Mouse (Mus musculus): Measurements from ENCODE around the gene Ddost. TPM values are rescaled to one million over a fixed set of nuclear protein-coding genes. Genes with fewer than 3 reads are reported as not detected.
"Not testable (repeated sequence)": the region's sequence is repeated elsewhere in the genome, so short reads cannot be mapped to it uniquely, and the experiment has no call there.

Gene Ddost
- total RNA-seq, 1 experiment from 2014 or later, result 107 TPM

GRCm38 (mm10) chr4:138310311-138310910, 5.9 kb downstream of the Ddost start:
- ATAC-seq (replicated peaks; ENCODE audit: low read depth, poor library complexity, severe bottlenecking), result no peak

- ATAC-seq (replicated peaks; ENCODE audit: low read depth, poor library complexity, severe bottlenecking), result no peak; the same call in 1 of the 2 replicates
Observed at GRCm38 (mm10) chr4:138311595-138311994, 7.1 kb downstream of the Ddost start.

DNA sequence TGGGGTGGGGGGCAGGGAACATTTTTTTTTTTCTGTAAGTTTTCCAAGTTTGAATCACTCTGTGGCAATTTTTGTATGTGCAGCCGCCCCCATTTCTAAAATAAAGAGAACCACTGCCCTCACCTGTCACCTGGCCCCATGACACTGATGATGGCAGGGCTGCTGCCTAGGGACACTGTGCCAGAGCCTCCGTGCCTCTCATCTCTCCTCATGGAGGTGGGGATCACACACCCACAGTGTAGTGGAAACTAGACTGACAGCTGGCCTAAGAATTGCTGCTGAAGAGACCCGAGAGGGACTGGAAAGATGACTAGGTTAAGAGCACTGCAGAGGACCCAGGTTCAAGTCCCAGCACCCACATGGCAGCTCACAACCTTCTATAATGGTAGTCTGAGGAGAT, 7.6 kb downstream of the Ddost start:
- no peak for ATAC-seq (replicated peaks; ENCODE audit: low read depth, poor library complexity, severe bottlenecking)

DNA sequence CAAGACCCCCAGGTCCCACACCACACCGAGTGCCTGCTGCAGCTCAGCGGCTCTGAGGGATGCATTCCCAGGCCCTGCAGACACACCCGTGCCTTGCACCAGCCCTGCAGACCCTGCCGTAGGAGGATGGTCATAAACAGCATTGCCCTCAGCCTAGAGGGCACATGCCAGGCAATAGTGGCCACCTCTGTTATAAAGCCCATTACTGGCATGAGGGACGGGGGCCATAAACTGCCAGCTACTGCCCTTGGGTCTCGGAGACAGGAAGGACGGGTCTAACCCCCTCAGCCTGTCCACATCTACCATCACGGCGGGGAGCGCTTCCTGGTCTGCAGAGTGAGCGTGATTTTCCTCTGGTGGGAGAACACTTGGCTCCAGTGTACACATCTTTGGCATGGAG, 8.5 kb downstream of the Ddost start:
- no peak for ATAC-seq (replicated peaks; ENCODE audit: low read depth, poor library complexity, severe bottlenecking)

DNA sequence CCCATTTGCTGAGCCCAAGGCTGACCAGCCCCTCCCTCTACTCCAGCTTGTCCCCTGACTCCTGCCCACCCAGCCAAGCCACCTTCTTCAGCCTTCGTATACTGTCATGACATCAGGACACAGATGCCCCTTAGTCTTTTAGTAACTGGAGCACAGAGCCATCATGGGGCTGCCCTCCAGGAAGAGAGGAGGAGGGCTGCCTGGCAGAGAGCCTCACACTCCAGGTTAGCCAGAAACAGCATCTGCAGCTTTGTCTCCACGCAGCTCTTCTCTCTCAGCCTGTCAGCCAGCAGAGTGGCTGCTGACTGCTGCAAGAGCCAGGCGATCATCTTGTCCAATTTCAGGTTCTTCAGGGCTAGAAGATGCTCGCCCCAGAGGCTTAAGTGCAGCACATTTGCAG, 9.3 kb downstream of the Ddost start:
- no peak for ATAC-seq (replicated peaks; ENCODE audit: low read depth, poor library complexity, severe bottlenecking)

- peak; percentile 34; the same call in 1 of the 2 replicates for ATAC-seq (replicated peaks; ENCODE audit: low read depth, poor library complexity, severe bottlenecking)
Observed at GRCm38 (mm10) chr4:138315781-138316180, 11.3 kb downstream of the Ddost start.

GRCm38 (mm10) chr4:138316369-138316768, 11.8 kb downstream of the Ddost start:
- ATAC-seq (replicated peaks; ENCODE audit: low read depth, poor library complexity, severe bottlenecking), result no peak

DNA sequence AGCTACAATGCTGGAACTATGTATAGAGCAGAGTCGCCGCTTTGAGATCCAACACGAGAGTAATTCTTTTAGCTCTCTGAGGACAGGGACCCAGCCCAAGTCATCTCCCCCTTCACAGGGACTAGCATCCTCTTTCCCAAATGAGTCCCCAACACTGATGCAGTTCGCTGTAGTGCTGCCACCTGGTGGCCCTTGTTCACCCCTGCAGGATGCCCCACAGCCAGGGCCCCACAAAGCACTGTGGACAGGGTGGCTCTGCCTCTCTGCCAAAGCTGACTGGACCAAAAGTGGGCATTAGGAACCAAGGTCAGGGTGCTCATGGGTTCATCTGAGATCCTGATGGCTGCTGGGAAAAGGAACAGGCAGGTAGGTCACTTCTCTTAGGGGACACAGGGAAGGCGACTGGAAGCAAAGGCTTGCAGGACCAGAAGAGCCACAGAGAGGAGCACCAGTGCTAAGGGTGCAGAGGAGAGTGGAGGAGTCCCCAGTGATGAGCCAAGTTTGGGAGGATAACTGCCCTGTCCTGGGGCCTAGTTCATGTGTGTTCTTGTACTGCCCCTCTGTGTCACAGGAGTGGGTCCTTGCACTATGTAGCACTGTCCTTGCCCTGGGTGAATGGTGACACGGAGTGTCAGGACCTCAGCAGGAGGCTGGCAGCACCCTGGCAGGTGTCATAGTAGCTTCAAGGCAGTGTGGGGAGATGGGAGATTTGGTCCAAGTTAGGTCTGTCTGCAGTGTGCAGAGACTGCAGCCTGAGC, 14.2 kb downstream of the Ddost start:
- ATAC-seq (replicated peaks; ENCODE audit: low read depth, poor library complexity, severe bottlenecking), result peak; percentile 54; the same call in 1 of the 2 replicates

DNA sequence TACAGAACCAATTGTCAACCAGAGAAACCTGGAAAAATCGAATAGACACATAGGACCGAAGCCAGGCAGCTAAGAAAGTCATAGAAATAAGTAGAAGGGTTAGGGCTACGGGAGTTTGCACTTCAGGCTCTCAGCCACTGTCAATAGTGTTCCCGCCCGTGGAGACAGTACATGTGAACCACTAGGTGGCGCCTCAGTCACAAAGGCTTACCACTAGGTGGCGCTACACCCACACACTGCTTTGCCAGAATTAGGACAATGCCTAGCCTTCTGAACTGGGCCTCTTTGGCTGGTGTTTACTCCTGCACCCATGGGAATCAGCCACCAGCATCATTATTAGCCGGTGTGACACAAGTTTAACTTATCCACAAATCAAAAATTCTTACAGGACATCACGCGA, 15.0 kb downstream of the Ddost start:
- peak; percentile 83 for ATAC-seq (replicated peaks; ENCODE audit: low read depth, poor library complexity, severe bottlenecking)

GRCm38 (mm10) chr4:138320711-138321110, 16.2 kb downstream of the Ddost start:
- no peak for ATAC-seq (replicated peaks; ENCODE audit: low read depth, poor library complexity, severe bottlenecking)

DNA sequence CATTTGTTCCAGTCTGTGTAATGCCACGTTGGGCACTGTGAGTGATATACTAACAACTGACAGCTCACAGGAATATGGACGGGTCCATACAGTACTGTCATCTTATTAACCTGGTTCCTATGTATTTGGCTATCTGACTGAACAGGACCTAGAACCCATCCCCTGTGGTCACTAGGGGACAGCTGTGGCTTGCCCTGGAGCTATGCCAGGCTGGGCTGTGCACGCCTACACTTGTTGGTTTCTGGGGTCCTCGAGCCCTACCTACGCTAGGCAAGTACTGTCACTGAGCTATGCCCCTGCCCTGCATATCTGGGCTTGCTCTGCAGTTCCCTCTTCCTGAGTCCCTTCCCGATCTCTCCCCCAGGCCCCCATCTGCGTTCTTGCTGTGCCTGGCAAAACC, 17.0 kb downstream of the Ddost start:
- no peak for ATAC-seq (replicated peaks; ENCODE audit: low read depth, poor library complexity, severe bottlenecking)

DNA sequence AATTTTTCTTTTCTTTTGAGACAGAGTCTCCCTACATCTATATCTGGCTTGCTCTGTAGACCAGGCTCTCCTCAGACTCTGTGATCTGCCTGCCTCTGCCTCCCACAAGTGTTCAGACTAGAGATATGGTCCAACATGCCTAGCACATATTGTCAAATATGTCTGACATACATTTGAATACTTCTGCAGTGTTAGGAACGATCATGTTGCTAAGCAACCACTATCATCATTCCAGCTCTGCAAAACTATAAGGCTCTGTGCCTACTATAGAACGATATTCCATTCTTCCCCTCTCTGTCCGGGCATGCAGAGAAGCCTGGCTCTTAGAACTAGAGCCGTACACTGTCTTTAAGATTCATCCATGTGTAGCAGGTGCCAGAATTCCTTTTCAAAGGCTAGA, 18.2 kb downstream of the Ddost start:
- ATAC-seq (replicated peaks; ENCODE audit: low read depth, poor library complexity, severe bottlenecking), result no peak

- ATAC-seq (replicated peaks; ENCODE audit: low read depth, poor library complexity, severe bottlenecking), result no peak
Observed at GRCm38 (mm10) chr4:138323753-138324152, 19.2 kb downstream of the Ddost start.

DNA sequence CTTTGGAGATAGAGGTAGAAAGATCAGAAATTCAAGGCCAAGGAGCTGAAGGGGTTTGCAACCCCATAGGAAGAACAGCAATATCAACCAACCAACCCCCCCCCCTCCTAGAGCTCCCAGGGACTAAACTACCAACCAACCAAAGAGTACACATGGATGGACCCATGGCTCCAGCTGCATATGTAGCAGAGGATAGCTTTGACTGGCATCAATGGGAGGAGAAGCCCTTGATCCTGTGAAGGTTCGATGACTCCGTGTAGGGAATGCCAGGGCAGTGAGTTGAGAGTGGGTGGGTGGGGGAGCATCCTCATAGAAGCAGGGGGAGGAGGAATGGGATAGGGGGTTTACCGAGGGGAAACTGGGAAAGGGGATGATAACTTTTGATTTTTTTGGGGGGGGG, 19.9 kb downstream of the Ddost start:
- ATAC-seq (replicated peaks; ENCODE audit: low read depth, poor library complexity, severe bottlenecking), result no peak

- ATAC-seq (replicated peaks; ENCODE audit: low read depth, poor library complexity, severe bottlenecking), result peak; percentile 98
Observed at GRCm38 (mm10) chr4:138325466-138326076, 21.0 kb downstream of the Ddost start.

- peak; percentile 74 for ATAC-seq (replicated peaks; ENCODE audit: low read depth, poor library complexity, severe bottlenecking)
Observed at GRCm38 (mm10) chr4:138326077-138326695, 21.7 kb downstream of the Ddost start, which contains the start of gene Pink1. TSS of gene Pink1 (minus strand) at chr4:138326307.

DNA sequence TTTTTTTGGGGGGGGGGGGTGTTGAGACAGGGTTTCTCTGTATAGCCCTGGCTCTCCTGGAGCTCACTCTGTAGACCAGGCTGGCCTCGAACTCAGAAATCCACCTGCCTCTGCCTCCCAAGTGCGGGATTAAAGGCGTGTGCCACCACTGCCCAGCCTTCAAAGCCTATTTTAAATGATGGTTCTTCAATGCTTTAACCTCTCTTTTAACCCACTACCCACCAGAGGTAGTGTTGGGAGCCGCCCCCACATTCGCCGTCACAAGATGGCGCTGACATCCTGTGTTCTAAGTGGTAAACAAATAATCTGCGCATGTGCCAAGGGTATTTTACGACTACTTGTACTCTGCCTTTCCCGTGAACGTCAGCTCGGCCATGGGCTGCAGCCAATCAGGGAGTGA, 22.6 kb downstream of the Ddost start:
- ATAC-seq (replicated peaks; ENCODE audit: low read depth, poor library complexity, severe bottlenecking), result not testable (repeated sequence)

- ATAC-seq (replicated peaks; ENCODE audit: low read depth, poor library complexity, severe bottlenecking), result no peak
Observed at GRCm38 (mm10) chr4:138327891-138328470, 23.5 kb downstream of the Ddost start.

DNA sequence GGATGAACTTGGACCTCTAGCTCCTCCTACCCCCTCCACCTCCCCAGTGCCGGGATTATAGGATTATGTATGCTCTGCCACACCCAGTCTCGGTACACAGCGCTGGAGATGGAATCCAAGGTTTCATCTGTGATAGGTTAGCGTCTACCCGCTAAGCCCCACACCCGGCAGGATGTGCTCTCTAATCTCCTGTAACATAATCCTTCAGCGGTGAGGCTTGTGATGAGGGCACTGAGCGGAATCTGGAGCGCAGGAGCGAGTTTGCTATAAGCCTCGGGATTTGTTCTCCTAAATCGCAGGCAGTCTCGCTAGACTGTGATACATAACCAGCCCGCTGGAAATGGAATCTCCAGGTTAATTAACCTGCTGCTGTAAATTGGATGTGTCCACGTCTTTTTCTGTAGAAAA, 25.7 kb downstream of the Ddost start:
- no peak for ATAC-seq (replicated peaks; ENCODE audit: low read depth, poor library complexity, severe bottlenecking)

DNA sequence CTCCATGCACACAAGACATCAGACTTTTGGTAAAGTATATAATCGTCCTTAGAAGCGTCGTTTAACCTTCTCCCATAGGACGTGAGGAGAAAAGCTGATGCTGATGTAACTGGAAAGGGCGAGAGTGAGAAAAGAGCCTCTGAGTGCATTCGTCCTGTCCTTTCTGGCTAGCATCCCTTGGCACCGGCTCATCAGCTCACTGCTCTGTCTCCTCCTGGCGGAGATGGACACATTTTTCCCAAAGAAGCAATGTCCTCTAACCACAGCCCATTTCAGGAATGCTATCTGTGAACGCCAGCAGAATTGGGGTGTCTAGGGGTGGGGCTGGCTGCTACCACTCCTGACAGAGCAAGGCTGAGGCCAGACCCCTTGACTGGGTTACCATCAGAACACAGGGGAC, 27.1 kb downstream of the Ddost start:
- ATAC-seq (replicated peaks; ENCODE audit: low read depth, poor library complexity, severe bottlenecking), result no peak
